Mouse (Mus musculus) heart, adult 9 months (tissue): ENCODE results near the gene Lypd3.
A peak's percentile ranks its signal among the peaks of the same experiment; 100 is the strongest.
"Not testable (repeated sequence)": the region's sequence is repeated elsewhere in the genome, so short reads cannot be mapped to it uniquely, and the experiment has no call there.

Source experiments
- DNase-seq, 2 experiments: peaks; one replicate each; pipeline ENCODE4 v3.0.0; 2022; ENCODE audit warnings: low spot score in 2 of 2

The Lypd3 gene

DNA sequence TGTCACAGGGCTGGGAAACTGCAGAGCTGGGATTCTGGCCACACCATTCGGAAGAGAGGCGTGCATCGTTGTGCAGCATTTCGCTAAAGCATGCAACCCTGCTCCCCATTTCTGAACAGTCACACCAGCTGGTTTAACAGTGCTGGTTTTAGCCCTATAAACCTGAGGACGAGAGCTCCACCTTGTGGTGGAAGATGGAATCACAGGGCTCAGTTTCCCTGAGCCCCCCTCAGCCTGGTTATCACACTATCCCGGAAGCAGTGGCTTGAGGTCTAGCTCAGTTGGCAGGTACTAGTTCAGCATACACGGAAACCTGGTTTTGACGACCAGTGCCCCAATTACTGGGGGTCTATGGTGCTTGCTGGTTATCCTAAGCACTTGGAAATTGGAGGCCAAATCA, 26.2 kb downstream of the Lypd3 start:
- peak; percentile 21 to 36 for DNase-seq

DNA sequence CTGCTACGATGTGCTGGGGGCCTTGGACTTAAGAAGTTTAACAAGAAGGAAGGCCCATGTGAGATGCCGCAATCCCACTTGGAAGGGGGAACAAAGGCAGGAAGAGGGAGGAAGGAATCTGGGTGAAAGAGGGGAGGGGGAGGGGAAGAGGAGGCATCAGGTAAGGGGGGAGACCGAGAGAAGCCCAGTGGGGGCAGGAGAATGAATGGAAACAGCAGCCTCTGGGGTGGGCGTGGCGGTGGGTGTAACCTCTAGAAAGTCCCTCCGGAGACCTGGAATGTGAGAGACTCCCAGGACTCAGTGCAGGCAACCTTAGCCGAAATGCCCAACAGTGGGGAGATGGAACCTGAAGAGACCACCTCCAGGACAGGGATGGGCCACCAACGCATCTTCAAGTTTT, 28.0 kb downstream of the Lypd3 start:
- DNase-seq = no peak

- DNase-seq = no peak
Measured at GRCm38 (mm10) chr7:24664959-24665358, 28.6 kb downstream of the Lypd3 start.

GRCm38 (mm10) chr7:24671944-24672439, 35.6 kb downstream of the Lypd3 start:
- no peak for DNase-seq

- DNase-seq = no peak
Measured at GRCm38 (mm10) chr7:24676575-24676974, 40.2 kb downstream of the Lypd3 start, which contains the start of gene Tex101. TSS of gene Tex101 (minus strand) at chr7:24676675.

GRCm38 (mm10) chr7:24684121-24684520, 47.8 kb downstream of the Lypd3 start:
- not testable (repeated sequence) for DNase-seq

DNA sequence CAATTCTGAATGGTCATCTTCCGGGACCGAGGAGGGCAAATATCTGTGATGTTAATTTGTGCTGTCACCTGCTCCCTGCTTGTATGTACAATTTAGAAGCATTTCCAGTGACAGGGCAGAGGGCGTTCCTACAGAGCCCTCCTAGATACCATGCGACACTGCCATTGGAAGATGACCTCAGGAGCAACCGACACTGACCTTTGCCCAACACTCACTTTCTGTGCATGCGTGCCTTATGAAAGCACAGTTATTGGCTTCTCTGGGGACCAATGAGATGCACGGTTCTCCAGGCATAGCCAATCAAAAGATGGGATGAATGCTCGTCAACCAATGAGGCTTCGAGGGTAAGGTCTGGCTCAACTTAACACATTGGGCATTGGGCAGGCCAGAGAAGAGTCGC, 51.2 kb downstream of the Lypd3 start:
- DNase-seq = not testable (repeated sequence)
